Mouse (Mus musculus): ENCODE measurements at regions not wholly inside any gene's neighbourhood (a gene's known extent, or its start where the extent isn't known, plus 50 kb on each side); places are given as distances from the start of the nearest gene placed in this dataset.

GRCm38 (mm10) chr1:186433169-186433665, 272.6 kb downstream of the Tgfb2 start:
- intact Hi-C loops (cut with DNase I) = no loop called here
- DNase-seq (ENCODE audit: extremely low spot score in 1 of 2, low spot score in 2 of 2) = peak in 1 of 2 experiments; percentile 15
- Histone ChIP-seq H3K27ac (no peak overlapping the region), H3K4me3 (no peak overlapping the region)
- TF ChIP-seq CTCF (IDR thresholded peaks at IDR 0.05) = no peak

GRCm38 (mm10) chr1:186425421-186425820, 280.4 kb downstream of the Tgfb2 start:
- no peak for TF ChIP-seq CTCF (IDR thresholded peaks at IDR 0.05)

GRCm38 (mm10) chr1:186424084-186424483, 281.7 kb downstream of the Tgfb2 start:
- no peak for DNase-seq (ENCODE audit: extremely low spot score in 1 of 2, low spot score in 2 of 2)
- intact Hi-C loops (cut with DNase I) = no loop called here
- no peak overlapping the region for H3K27ac ChIP-seq
- no peak overlapping the region for H3K4me3 ChIP-seq
- TF ChIP-seq CTCF (IDR thresholded peaks at IDR 0.05) = no peak

More at GRCm38 (mm10) chr1:186425421-186425820, 280.4 kb downstream of the Tgfb2 start:
- intact Hi-C loops (cut with DNase I) = no loop called here
- H3K4me3 ChIP-seq = no peak overlapping the region
- DNase-seq (ENCODE audit: extremely low spot score in 1 of 2, low spot score in 2 of 2) = no peak
- H3K27ac ChIP-seq = no peak overlapping the region

GRCm38 (mm10) chr1:186417101-186417500, 288.7 kb downstream of the Tgfb2 start:
- Histone ChIP-seq H3K4me3 (no peak overlapping the region), H3K27ac (no peak overlapping the region)
- no peak for TF ChIP-seq CTCF (IDR thresholded peaks at IDR 0.05)
- DNase-seq (ENCODE audit: extremely low spot score in 1 of 2, low spot score in 2 of 2) = no peak
- intact Hi-C loops (cut with DNase I) = no loop called here

GRCm38 (mm10) chr1:186415321-186415720, 290.5 kb downstream of the Tgfb2 start:
- DNase-seq (ENCODE audit: extremely low spot score in 1 of 2, low spot score in 2 of 2) = no peak
- H3K27ac ChIP-seq = no peak overlapping the region
- H3K4me3 ChIP-seq = no peak overlapping the region
- intact Hi-C loops (cut with DNase I) = no loop called here
- TF ChIP-seq CTCF (IDR thresholded peaks at IDR 0.05) = no peak

- no peak overlapping the region; the same call in 1 of the 2 replicates for H3K27ac ChIP-seq
- intact Hi-C loops (cut with DNase I) = no loop called here
- no peak overlapping the region for H3K4me3 ChIP-seq
- DNase-seq (ENCODE audit: extremely low spot score in 1 of 2, low spot score in 2 of 2) = no peak
- TF ChIP-seq CTCF (IDR thresholded peaks at IDR 0.05) = no peak
These were observed 291.9 kb downstream of the Tgfb2 start for GRCm38 (mm10) chr1:186413886-186414245.

GRCm38 (mm10) chr1:186413064-186413885, 292.5 kb downstream of the Tgfb2 start:
- TF ChIP-seq CTCF (IDR thresholded peaks at IDR 0.05) = no peak
- H3K27ac ChIP-seq = peak overlapping the region; percentile 64
- intact Hi-C loops (cut with DNase I) = no loop called here
- H3K4me3 ChIP-seq = no peak overlapping the region
- peak; percentile 28 to 29 for DNase-seq (ENCODE audit: extremely low spot score in 1 of 2, low spot score in 2 of 2)

- DNase-seq (ENCODE audit: extremely low spot score in 1 of 2, low spot score in 2 of 2) = no peak
- no peak for TF ChIP-seq CTCF (IDR thresholded peaks at IDR 0.05)
- no peak overlapping the region for H3K27ac ChIP-seq
- intact Hi-C loops (cut with DNase I) = no loop called here
- H3K4me3 ChIP-seq = no peak overlapping the region
These were observed 293.5 kb downstream of the Tgfb2 start for GRCm38 (mm10) chr1:186412296-186412695.

- intact Hi-C loops (cut with DNase I) = loop anchor here (10.0 kb wide), 1 partner anchor 864 kb away; no protein-coding TSS in a partner anchor
- Histone ChIP-seq H3K27ac (no peak overlapping the region), H3K4me3 (no peak overlapping the region)
- DNase-seq (ENCODE audit: extremely low spot score in 1 of 2, low spot score in 2 of 2) = no peak
- TF ChIP-seq CTCF (IDR thresholded peaks at IDR 0.05) = no peak
These were observed 291.9 kb upstream of the Lyplal1 start for GRCm38 (mm10) chr1:186408986-186409441.

- DNase-seq (ENCODE audit: extremely low spot score in 1 of 2, low spot score in 2 of 2) = no peak
- H3K27ac ChIP-seq = no peak overlapping the region
- TF ChIP-seq CTCF (IDR thresholded peaks at IDR 0.05) = no peak
- no peak overlapping the region for H3K4me3 ChIP-seq
- intact Hi-C loops (cut with DNase I) = loop anchor here (10.0 kb wide), 1 partner anchor 863 kb away; no protein-coding TSS in a partner anchor
These were observed 290.5 kb upstream of the Lyplal1 start for GRCm38 (mm10) chr1:186407656-186408055.

GRCm38 (mm10) chr1:186405693-186406092, 288.6 kb upstream of the Lyplal1 start:
- no peak for TF ChIP-seq CTCF (IDR thresholded peaks at IDR 0.05)
- DNase-seq (ENCODE audit: extremely low spot score in 1 of 2, low spot score in 2 of 2) = no peak
- intact Hi-C loops (cut with DNase I) = loop anchor here (10.0 kb wide), 1 partner anchor 861 kb away; no protein-coding TSS in a partner anchor
- Histone ChIP-seq H3K4me3 (no peak overlapping the region), H3K27ac (no peak overlapping the region)

GRCm38 (mm10) chr1:186399762-186400161, 282.7 kb upstream of the Lyplal1 start:
- intact Hi-C loops (cut with DNase I) = loop anchor here (10.0 kb wide), 1 partner anchor 855 kb away; no protein-coding TSS in a partner anchor
- no peak overlapping the region for H3K4me3 ChIP-seq
- DNase-seq (ENCODE audit: extremely low spot score in 1 of 2, low spot score in 2 of 2) = no peak
- no peak overlapping the region for H3K27ac ChIP-seq
- TF ChIP-seq CTCF (IDR thresholded peaks at IDR 0.05) = no peak
